Mouse (Mus musculus): ENCODE results near the gene B3galt4.

DNA sequence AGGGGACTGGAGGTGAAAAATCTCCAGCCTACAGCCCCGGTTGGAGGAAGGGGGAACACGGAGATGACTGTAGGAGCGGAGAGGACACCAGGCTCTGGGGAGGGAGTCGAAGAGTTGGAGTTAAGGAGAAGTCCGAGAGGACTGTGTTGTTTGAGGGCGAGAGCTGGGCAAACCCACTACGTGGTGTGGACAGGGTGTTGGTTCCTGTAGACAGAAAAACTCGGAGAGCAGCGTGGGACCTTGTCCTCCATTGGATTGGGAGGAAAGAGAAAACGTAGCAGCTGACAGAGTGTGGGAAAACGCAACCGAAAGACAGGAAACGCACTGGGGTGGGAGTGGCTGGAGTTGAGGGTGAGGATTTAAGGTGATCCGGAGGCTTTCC is 41.4 kb downstream of the B3galt4 start:
- no peak for TF ChIP-seq GATA1 (IDR thresholded peaks at IDR 0.05; ENCODE audit: low read length)
- TF ChIP-seq TAL1 (IDR thresholded peaks at IDR 0.05; ENCODE audit: low read length): no peak

Data from erythroblast, embryonic 14.5 days (primary cell).